Mouse (Mus musculus): ENCODE data around the gene Gm14288.
"Not testable (repeated sequence)": the region's sequence is repeated elsewhere in the genome, so short reads cannot be mapped to it uniquely, and the experiment has no call there.

Gene Gm14288

GRCm38 (mm10) chr2:175800993-175801392 lies at the start of gene Gm14288:
Gm14288 (minus strand) TSS chr2:175801093.
- not testable (repeated sequence) for DNase-seq (ENCODE audit: low read depth, low spot score)

GRCm38 (mm10) chr2:175741237-175741636 lies 59.7 kb downstream of the Gm14288 start, which contains the start of gene Gm2007:
Gm2007 (plus strand) TSS chr2:175741537.
- not testable (repeated sequence) for DNase-seq (ENCODE audit: low read depth, low spot score)

All from ES-CJ7 (cell line).